Mouse (Mus musculus) kidney, adult 9 months (tissue): ENCODE results near the gene Sh3pxd2b.

Source experiments
- DNase-seq: peaks from one replicate; pipeline ENCODE4 v3.0.0; 2022

Gene Sh3pxd2b

DNA sequence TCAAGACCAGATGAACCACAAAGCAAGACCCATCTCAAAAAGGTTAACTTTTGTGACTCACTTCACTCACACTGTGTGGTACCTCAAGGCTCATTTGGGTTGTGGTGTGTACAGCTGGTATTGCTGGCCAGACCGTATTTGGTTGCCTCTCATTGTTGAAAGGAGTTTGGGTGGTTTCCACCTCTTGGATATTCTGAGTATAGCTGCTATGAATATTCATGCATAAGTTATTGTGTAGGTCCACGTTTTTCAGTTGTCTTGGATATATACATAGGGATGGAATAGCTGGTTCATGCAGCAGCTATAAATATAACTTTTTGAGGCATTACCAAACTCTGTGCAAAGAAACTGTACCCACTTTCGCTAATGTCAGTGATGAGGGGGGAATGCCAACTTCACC is 95.0 kb downstream of the Sh3pxd2b start:
- no peak for DNase-seq

DNA sequence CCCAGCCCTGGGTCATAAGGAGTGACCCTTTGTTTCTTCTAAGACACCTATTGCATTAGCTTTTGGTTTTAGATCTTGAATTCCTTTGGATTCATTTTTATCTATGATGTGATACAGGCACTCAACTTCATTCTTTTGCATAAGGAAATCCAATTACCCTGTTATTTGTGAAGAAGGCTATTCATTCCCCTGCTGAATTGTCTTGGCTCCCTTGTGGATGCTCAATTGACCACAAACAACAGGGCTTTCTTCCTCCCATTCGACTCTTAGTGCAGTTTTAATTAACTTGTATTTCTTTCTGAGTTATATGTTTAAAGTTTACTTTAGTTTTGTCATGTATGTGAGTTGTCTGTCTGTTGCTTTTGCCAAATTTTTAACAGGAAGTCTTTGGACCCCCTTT is 96.6 kb downstream of the Sh3pxd2b start:
- no peak for DNase-seq

DNA sequence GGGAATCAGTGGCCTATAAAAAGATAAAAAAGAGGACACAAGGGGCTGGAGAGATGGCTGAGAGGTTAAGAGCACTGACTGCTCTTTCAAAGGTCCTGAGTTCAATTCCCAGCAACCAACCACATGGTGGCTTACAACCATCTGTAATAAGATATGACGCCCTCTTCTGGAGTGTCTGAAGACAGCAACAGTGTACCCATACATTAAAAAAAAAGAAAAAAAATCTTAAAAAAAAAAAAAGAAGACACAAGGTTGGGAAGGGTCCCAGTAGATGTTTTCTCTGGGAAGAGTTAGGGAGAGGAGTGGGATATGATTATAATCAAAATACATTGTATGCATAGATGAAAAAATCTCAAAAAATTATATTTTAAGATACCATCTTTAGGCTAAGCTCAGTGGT is 97.5 kb downstream of the Sh3pxd2b start:
- DNase-seq: no peak

DNA sequence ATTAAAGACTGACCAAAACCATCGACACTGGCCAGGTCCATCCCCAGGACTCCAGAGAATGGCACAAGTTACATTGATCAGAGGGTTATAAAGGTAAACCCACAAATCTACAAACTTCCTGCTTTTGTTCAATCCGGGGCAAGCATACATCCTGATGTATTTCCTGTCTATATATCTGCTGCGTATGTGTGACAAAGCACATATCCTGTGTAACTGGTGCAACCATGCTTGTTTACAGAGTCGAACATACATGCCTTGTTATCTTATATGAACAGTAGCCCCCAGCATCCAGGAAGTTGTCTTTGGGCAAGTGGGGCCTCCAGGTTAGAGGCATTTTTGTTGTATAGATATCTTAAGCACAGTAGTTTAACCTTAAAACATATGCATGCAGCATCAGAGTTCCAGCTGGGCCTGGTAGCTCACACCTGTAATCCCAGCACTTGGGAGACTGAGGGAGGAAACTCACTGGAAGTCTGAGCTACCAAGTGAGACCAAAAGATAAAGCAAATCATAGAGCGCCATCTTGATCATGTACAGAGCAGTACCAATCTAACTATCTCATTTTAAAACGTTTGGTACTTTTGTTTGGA is 98.1 kb downstream of the Sh3pxd2b start:
- DNase-seq: no peak

- DNase-seq: peak; percentile 63
Measured at GRCm38 (mm10) chr11:32450216-32450615, 102.6 kb downstream of the Sh3pxd2b start.

- no peak for DNase-seq
Measured at GRCm38 (mm10) chr11:32451306-32451705, 103.7 kb downstream of the Sh3pxd2b start.

DNA sequence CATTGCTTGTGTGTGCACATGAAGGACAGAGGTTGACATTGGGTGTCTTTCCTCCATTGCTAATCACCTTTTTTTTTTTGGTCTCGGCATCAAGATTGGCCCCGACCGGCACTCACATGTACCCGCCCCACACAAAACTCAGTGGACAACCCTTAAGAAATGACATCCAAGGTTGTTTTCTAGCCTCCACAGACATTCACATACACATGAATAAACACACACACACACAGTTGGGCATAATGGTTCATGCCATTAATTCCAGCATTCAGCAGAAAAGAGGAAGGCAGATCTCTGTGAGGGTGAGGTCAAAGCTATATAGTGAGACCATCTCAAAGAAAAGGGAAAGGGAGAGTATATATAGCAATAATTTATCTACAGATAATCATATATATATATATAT is 105.1 kb downstream of the Sh3pxd2b start:
- no peak for DNase-seq

DNA sequence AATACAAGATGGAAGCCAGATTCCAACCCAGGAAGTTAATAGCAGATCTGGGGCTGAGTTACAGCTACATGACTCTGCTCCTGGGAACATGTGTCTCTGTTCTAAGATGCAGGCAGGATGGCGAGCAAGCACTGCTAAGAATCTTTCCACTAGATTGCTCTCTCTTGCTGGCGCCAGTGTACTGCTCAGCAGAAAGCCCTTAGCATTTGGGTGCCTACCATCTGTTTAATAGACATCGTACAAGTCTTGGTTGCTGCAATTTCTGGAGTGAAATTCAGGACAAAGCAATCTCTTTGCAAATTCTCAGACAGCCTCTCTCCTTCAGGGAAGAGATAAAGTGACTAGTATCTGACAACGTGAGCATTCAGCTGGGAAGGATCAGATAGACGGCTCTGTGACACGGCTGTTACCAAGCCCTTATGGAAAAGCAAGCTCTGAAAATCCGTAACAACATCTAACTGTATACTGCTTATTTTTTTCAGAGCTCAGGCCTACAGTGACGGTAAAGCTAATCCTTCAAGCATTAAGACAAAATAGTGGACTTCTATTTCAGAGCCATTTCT is 105.8 kb downstream of the Sh3pxd2b start:
- DNase-seq: peak; percentile 13

GRCm38 (mm10) chr11:32454231-32454799 is 106.7 kb downstream of the Sh3pxd2b start:
- DNase-seq: no peak

DNA sequence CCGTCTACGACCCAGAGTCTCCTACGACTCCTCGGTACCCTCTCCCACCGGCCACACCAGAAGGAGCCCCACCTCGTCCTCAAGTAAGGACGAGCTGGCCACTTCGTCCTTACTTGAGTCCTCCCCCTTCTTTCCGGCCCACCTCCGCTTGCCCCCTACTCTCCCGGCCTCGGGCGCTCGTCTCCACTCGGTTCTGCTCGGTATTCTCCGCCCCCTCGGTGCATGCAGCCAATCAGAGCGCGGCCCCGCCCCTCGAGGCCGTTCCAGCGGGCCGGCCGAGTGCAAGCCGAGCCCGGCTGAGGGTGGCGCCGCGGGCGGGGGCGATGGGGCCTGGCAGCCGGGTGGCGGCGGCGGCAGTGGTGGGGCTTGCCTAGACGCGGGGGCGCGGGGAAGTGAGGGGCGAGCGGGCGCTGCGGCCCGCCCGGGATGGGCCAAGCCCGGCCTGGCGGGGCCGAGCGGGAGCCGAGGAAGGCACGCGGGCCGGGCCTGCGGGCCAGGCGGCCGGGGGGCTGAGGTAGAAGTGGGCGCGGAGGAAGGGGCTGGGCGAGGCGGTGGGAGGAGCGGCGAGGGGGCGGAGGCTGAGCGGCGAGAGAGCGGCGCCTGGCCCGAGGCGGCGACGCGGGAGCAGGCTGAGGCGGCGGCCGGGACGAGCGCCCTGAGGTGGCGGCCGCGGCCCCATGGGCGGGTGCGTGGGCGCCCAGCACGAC is 107.3 kb downstream of the Sh3pxd2b start, which contains the start of gene Ubtd2:
Gene Ubtd2, plus strand, starts transcription at position 571 of the 707 bp plus-strand sequence.
- DNase-seq: peak; percentile 97

DNA sequence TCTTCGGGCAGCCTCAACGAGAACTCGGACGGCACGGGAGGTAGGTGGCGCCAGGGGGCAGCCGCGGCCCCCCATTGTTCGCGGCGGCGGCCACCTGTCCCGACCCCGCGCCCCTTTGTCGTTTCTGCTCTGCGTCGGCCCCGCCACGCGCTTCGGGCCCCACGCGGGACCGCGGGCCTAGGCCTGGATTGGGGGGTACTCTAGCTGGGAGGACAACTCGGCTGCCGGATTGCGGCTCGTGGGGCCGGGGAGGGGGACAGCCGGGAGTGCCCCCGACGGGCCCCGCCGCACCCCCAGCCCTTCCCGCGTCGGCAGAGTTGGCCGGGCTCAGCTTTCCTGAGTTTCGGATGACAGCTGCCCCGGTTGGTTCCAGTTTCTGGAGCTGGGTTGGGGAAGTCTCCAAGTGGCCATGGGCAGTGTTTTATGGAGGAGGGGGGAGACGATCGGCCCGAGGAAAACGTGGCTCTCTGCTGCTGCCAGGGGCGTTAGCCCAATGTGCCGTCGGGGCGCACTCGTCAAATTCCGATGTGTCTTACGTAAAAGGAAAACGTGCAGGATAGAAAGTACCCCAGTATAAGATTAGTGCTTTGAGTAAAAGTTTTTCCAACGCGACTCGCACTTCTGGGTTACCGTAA is 108.0 kb downstream of the Sh3pxd2b start:
- peak; percentile 36 for DNase-seq

- DNase-seq: peak; percentile 3
Measured at GRCm38 (mm10) chr11:32456356-32456755, 108.7 kb downstream of the Sh3pxd2b start.

DNA sequence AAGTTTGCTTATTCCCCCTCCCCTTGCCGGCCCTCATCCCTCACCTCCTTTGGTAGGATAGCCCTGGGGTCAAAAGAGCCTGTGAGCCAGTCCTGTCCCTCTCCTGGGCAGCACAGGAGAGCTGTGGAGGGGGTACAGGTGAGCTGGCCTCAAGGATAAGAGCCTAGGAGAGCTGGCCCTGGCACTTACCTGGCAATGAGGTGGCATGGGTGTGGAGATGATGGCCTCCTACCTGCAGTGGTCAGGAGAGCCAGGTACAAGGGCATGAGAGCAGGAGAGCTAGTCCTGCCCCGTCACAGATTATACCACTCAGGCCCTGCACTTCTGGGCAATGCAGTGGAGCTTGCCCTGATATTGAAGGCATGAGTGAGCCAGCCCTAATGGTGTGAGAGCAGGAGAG is 116.7 kb downstream of the Sh3pxd2b start:
- no peak for DNase-seq

GRCm38 (mm10) chr11:32471925-32472324 is 124.3 kb downstream of the Sh3pxd2b start:
- DNase-seq: no peak

GRCm38 (mm10) chr11:32474725-32475124 is 127.1 kb downstream of the Sh3pxd2b start:
- DNase-seq: no peak

DNA sequence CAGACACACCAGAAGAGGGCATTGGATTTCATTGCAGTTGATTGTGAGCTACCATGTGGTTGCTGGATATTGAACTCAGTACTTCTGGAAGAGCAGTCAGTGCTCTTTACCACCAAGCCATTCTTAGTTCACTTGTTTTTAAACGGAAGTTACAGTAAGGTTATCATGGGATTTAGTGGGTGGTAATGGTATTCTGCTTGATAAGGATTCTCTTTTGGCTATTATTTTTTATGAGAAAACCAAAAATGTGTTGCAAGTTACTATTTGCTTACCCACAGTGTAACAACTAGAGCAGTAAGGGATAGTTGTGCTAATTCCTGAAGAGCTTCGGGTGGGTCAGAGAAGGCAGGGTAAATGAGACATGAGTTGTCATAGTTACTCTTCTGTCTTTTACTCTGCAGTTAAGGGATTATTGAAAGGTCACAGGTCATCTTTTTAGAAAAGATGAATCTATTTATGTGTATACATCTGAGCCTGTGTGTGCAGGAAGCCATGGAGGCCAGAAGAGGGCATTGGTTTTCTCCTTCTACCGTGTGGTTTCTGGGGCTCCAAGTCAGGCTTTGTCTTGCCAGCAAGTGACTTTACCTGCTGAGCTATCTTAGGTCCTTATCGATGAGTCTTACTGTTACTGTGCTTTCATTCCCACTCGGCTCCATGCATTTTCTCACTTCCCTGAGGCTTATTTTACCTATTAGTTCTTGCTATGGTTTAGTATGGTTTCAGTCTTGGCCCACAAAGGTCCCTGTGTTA is 128.0 kb downstream of the Sh3pxd2b start:
- DNase-seq: no peak
